Mouse (Mus musculus) megakaryocyte, embryonic 14.5 days (primary cell): ENCODE data around the gene Tgfa.

Source experiments
- FLI1 ChIP-seq: IDR thresholded peaks from 2 replicates; pipeline ENCODE4 v1.6.1; 2012; ENCODE audit warnings: low read length, inconsistent platforms, mixed read lengths
- GATA1 ChIP-seq: IDR thresholded peaks from 3 replicates; pipeline ENCODE4 v1.6.1; 2012; ENCODE audit warnings: mixed read lengths, low read length, inconsistent platforms, borderline replicate concordance

DNA sequence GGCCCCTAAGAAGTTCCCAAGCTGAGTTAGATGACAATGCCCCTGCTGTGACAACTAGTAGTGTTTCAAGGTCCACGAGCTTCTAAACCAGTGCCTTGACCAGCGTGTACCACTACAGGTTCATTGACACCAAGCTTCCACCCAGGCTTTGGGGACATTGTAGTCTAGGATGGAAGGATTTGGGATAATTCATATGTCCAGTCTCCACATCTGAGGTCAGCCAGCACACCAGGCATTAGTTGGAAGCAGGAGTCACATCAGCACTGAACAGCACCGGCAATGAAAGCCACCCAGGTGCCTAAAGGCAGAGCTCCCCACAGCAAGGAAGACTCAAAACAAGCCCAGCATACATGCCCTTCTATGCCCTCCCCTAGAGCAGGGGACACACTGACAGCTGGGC is 4.4 kb upstream of the Tgfa start:
- no peak for TF ChIP-seq GATA1
- TF ChIP-seq FLI1 = no peak
